Mouse (Mus musculus) erythroblast, embryonic 14.5 days (primary cell): Measurements from ENCODE around the gene Ereg.

Source experiments
- GATA1 ChIP-seq: IDR thresholded peaks from 2 replicates; pipeline ENCODE4 v1.6.1; 2012; ENCODE audit warnings: low read length, inconsistent platforms, mixed read lengths
- TAL1 ChIP-seq: IDR thresholded peaks from 3 replicates; pipeline ENCODE4 v1.6.1; 2012; ENCODE audit warnings: low read length, inconsistent platforms, mixed read lengths

DNA sequence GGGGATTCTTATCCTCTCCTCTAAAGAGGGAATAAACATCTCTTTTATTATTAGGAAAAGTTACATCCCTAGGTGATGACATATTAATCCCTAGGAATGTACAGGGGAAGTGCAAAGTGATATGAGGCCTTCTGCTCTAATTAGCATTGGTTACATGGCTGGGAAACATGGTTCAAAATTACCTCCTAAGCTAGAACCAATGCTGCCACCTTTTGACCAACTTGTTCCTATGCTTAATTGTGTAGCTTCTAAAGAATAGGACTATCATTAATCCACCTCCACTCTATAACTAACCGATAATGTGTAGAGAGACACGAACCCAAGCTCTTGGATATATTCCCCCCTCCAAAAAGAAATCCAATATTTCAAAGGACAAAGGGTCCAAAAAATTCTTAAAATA lies 43.8 kb upstream of the Ereg start:
- TF ChIP-seq TAL1 = no peak
- TF ChIP-seq GATA1 = no peak
